Mouse (Mus musculus) bone marrow macrophage, adult 2 months (primary cell): ENCODE results near the gene Kncn. TPM values are rescaled to one million over a fixed set of nuclear protein-coding genes. Genes with fewer than 3 reads are reported as not detected.

Source experiments
- H3K27ac ChIP-seq: 2 replicates; pipeline ENCODE4 v1.5.1; 2012; ENCODE audit warnings: low read depth, low read length; ENCODE audit not compliant: insufficient read depth
- H3K4me1 ChIP-seq: 2 replicates; pipeline ENCODE4 v1.6.1; 2012; ENCODE audit warnings: low read length; ENCODE audit not compliant: control insufficient read depth, insufficient read depth
- H3K4me3 ChIP-seq: 2 replicates; pipeline ENCODE4 v1.5.1; 2012; ENCODE audit warnings: mild to moderate bottlenecking, low read length, moderate library complexity; ENCODE audit not compliant: insufficient read depth
- CTCF ChIP-seq: IDR thresholded peaks from 2 replicates; pipeline ENCODE4 v1.5.1; 2012; ENCODE audit warnings: low read depth, mild to moderate bottlenecking, low read length, moderate library complexity
- POLR2A ChIP-seq: IDR thresholded peaks from 2 replicates; pipeline ENCODE4 v1.6.1; 2012; ENCODE audit warnings: mild to moderate bottlenecking, low read depth, low read length, borderline replicate concordance
- polyA plus RNA-seq: library from polyadenylated mRNA; stranded (reverse); fragments of >200 nt; gene quantifications from 2 replicates; pipeline ENCODE4 v1.2.4, GENCODE M21; 2012; ENCODE audit not compliant: missing spikeins, insufficient read depth, insufficient read length

Gene Kncn
- not detected in 2 replicates for polyA plus RNA-seq

DNA sequence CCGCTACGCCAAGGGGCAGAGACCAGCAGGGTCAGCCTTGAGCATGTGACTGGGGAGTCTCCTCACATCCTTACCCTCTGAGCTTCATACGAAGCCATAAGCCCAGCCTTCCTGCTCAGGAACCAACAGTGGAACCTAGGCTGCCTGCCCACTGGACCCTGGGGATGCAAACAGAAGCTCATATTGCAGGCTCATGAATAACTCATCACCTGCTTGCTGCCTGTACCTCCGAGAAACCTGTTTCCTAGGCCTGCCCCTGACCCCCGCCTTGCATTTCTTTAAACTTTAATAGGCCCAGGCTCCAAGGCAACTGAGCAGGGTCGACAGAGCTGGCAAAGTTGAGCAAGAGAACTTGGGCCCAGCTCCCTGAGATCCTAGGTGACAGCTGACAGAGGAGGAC lies at the start of gene Kncn:
TSS of gene Kncn (plus strand) at position 379 of the 400 bp plus-strand sequence.
- Histone ChIP-seq H3K4me1 (no peaks in the 10 kb centered on the region), H3K27ac (no peak within 1 kb of the TSS), H3K4me3 (no peak within 1 kb of the TSS)
- TF ChIP-seq POLR2A (no peak), CTCF (no peak)

DNA sequence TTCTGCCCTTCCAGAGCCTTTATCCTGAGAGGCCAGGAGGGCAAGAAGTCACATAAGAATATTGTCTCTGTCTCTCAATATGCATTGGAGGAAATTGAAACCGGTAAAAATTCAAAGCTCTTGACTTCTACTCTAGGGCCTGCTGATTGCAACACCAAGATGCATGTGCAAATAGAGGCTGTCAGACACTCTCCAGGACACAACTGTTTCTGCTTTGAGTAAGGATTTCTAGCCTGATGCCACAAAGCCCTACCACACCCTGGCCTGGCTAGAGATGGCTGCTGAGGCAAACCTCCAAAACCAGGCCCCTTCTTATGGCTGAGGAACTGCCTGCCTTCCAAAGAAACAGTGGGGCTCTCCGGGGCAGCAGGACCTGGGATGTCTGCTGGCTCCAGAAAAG lies 48.6 kb upstream of the Kncn start:
- Histone ChIP-seq H3K4me3 (no peak overlapping the region), H3K4me1 (peaks cover 48% of the 10 kb centered on the region), H3K27ac (peak overlapping the region; percentile 53)
- TF ChIP-seq POLR2A (no peak), CTCF (no peak)

DNA sequence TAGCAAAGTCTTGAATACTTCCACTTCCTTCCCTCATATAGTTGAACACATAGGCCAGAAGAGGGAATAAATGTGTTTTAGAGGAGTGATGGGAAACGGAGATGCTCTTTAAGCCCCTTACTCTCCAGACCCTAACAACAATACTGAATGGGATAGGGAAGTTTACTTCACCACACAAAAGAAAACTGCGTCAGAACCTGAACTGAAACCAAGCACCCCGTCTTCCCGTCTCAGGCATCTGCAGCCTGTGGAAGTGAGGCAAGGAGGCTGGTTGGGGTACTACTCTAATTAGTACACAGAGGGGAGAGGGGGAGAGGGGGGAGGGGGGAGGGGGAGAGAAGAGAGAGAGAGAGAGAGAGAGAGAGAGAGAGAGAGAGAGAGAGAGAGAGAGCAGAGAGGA lies 46.0 kb upstream of the Kncn start:
- peak overlapping the region; percentile 81 for H3K27ac ChIP-seq
- peaks cover 45% of the 10 kb centered on the region for H3K4me1 ChIP-seq
- H3K4me3 ChIP-seq = peak overlapping the region; percentile 60
- TF ChIP-seq CTCF (no peak), POLR2A (no peak)

DNA sequence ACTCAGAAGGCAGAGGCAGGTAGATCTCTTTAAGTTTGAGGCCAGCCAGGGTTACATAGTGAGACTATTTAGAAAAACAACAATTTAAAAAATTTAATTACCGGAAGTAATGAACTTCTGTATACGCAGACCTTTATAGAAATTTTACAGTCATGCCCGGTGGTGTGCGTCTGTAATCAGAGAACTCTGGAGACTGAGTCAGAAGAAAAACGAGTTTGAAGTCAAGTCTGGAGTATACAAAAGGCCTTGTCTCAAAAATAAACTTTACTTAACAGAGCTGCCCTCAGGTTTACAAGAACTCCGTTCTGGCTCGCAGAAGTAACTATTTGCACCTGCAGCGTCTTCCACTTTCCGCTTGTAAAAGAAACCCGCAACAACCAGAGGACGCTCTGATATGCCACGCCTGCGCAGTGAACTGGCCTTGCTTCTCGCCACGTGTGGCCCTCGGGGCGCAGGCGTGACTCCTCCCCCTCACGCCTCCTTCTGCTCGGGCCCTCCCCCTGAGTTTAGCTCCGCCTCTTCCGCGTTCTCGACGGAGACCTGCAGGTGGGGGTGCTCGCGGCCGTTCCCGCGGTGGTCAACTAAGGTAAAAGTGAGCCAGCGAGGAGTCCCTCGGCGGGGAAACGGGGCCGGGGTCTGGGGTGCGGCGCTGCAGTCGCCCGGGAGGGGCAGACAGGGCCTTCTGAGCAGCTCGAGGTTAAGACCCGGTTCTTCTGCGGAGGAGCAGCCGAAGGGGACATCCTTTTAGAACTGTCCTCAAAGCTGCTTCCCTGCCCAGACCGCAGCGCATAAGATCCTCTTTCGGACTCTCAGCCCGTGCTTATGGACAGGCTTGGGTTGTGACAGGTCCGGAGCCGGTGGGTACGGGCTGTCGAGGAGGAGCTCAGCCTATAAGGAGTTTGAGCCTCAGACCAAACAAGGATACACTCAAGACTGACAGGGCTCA lies 45.2 kb upstream of the Kncn start, which contains the start of gene Mknk1:
TSS of gene Mknk1 (plus strand) at position 503 of the 946 bp plus-strand sequence.
- no peak for TF ChIP-seq CTCF
- no peak for TF ChIP-seq POLR2A
- Histone ChIP-seq H3K27ac (peak within 1 kb of the TSS; percentile 83), H3K4me3 (peak within 1 kb of the TSS; percentile 79), H3K4me1 (peaks cover 52% of the 10 kb centered on the region)

DNA sequence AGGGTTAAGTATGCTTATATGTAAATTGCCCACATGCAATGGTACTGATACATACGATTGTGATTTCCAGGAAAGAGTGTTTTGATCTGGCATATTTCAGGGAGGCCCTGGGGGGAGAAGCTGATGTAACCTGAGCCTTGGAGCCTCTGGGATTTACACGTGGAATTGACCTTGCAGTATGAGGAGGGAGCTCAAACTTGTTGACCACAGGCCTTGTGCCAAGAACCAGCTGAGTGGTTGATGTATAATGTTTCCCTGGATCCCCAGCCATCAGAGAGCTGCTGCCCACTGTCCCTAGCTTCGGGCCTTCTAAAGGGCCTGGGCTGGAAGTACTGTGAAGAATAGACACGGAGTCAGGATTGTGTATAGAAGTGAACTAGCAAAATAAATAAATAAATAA lies 44.2 kb upstream of the Kncn start:
- peak overlapping the region; percentile 83; the same call in 1 of the 2 replicates for H3K27ac ChIP-seq
- H3K4me3 ChIP-seq = peak overlapping the region; percentile 79
- H3K4me1 ChIP-seq = peaks cover 55% of the 10 kb centered on the region
- TF ChIP-seq CTCF (no peak), POLR2A (no peak)

DNA sequence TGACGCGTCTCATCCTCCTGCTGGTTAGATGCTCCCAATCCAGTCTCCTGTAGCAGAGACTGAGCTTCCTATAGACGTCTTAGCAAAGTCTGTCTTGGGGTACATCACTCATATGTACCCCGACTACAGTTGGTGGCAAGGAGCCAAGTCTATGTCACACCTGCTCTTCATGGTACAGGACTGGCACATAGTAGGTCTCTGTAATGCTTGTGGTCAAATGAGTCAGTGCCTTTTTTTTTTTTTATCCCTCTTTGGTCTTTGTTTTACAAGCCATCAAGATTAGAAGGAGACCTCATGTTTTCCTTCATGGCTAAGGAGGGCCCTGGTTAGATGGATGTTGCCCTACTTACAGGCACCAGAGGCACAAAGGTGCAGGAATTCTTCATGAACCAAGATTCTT lies 43.4 kb upstream of the Kncn start:
- no peak overlapping the region for H3K27ac ChIP-seq
- H3K4me1 ChIP-seq = peaks cover 54% of the 10 kb centered on the region
- H3K4me3 ChIP-seq = 0 out of 2 replicates have a peak overlapping the region, but pooled peaks have one; percentile 18
- TF ChIP-seq POLR2A (no peak), CTCF (no peak)

DNA sequence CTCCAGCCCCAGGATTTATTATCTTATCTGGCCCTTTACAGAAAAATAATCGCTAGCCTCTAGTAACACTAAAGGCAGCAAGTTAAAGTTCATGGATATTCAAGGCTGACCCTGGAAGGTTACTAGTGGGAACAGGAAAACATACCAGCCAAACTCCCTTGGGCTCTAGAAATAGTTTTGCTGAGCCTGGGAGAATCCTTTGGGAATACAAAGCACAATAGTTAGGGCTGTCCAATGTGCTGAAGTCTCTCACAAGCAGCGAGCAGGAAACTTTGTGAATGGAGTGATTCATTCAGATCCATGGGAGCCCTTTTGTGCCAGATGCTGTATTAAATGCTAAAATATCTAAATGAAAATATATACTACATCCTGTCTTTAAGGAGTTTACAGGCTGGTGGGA lies 37.5 kb upstream of the Kncn start:
- Histone ChIP-seq H3K4me3 (no peak overlapping the region), H3K27ac (peak overlapping the region; percentile 71), H3K4me1 (peaks cover 75% of the 10 kb centered on the region)
- TF ChIP-seq POLR2A = no peak
- TF ChIP-seq CTCF = no peak

DNA sequence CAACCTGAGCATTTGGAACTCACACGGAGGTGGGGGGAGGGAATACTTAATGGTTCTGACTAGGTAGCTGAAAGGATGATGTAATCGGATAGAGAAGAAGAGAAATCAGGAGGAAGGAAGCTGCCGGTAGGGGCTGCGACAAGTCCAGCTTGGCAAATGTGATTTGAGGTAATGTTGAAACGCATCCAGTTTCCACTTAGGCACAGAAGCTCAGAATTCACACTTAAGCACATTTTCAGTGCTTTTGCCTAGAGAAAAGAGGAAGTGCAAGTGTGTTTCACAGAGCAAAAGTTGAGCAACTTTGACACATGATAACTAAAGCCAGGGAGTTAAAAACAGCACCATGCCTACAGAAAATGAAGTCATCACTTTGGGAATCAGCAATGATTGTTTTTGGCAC lies 36.8 kb upstream of the Kncn start:
- Histone ChIP-seq H3K27ac (peak overlapping the region; percentile 98), H3K4me3 (peak overlapping the region; percentile 0; the same call in 1 of the 2 replicates)

DNA sequence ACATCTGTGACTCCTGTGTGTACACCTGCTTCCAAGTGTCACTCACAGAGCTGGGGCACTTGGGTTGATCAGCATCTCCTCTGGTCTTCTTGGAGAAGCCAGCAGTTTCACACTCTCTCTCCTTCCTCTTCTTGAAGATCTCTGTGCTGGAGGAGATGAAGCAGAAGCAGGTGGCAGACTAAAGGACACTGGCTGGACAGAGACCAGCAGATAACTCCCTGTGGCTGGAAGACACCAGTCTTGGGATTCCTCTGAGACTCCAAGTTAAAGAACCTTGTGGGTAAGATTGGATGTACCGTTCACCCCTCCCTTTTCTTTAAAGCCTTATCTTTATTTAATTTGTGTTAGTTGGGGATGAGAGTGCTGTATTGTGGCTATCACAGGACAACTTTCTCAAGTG lies 36.1 kb upstream of the Kncn start:
- H3K4me3 ChIP-seq = peak overlapping the region; percentile 31; the same call in 1 of the 2 replicates
- H3K4me1 ChIP-seq = peaks cover 76% of the 10 kb centered on the region
- no peak for TF ChIP-seq POLR2A
- TF ChIP-seq CTCF = no peak
- peak overlapping the region; percentile 98 for H3K27ac ChIP-seq

More for the DNA sequence above, 36.8 kb upstream of the Kncn start:
- TF ChIP-seq POLR2A = no peak
- no peak for TF ChIP-seq CTCF
- peaks cover 77% of the 10 kb centered on the region for H3K4me1 ChIP-seq
